Mouse (Mus musculus) CD4-positive, CD25-positive, alpha-beta regulatory T cell, adult 4 months (primary cell): ENCODE results near the gene Mr1. TPM values are rescaled to one million over a fixed set of nuclear protein-coding genes. Genes with fewer than 3 reads are reported as not detected.
A peak's percentile ranks its signal among the peaks of the same experiment; 100 is the strongest.

Experiments
- ATAC-seq: one replicate; pipeline ENCODE4 v1.8.0; 2017
- polyA plus RNA-seq, 2 experiments: library from polyadenylated mRNA; unstranded; fragments of 100-300 nt; shearing (Covaris generic); gene quantifications; one replicate each; pipeline ENCODE4 v1.2.1; 2017

Mr1 gene
- polyA plus RNA-seq, 2 experiments from 2014 or later: 17.9 to 26.0 TPM

DNA sequence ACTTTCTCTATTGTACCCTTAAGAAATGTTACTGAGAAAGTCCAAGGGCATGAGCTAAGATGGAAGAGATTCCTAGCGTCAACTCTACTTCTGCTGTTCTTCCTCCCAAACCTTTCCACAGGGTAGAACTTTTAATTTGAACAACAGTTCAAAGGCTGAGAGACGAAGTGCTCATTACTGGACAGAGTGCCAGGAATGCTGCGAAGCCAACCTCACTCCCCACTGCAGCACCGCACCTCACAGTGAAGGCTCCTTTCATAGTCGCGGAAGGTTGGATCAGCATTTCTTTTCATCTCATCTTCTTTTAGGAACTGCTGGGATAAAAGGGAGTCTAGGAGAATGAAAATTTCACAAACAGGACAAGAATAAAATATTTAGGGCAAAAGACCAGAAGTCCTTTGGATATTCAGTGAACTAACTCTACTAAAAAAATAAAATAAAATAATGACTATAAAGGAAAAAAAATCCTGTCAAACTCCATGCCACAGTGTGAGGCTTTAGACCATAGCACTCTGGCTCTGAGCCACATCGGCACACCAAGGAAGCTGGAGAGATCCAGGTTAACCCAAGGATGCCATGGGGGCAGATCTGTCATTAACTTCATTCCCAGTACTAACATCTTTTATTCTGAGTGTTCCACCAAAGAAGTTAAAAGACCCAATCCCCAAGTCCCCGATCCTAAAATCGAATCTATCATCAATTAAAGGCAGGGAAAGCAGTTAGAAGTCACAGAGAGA, 52.5 kb downstream of the Mr1 start:
- ATAC-seq: no peak

DNA sequence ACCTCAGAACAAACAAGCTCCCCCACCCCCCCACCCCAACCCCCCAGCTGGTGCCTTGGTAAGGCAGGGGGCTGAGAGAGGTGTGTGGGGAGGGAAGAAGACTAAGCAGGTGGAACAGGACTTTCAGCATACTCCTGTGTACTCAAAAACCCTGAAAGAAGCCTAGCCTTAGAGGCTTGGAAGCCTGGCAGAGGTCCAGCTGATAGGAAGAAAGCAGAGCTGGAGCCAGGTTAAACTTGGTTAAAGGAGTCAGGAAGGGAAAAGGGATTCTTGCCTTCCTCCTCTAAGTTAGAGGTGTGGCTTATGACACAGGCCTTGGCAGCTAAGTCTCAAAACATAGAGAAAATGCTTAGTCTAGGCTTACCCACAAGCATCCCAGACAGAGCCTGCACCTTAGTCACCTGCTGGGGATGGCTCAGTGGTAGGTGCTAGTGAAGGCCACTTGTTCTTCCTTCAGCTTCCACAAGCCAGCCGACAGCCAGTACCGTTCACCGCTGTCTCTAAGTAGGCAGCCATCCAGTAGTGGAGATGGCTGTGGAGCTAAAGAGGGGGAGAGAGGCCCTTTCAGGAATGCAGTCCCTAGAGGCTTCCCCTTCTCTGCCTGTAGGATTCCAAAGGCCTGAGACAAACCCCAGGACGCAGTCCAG, 53.3 kb downstream of the Mr1 start:
- no peak for ATAC-seq

DNA sequence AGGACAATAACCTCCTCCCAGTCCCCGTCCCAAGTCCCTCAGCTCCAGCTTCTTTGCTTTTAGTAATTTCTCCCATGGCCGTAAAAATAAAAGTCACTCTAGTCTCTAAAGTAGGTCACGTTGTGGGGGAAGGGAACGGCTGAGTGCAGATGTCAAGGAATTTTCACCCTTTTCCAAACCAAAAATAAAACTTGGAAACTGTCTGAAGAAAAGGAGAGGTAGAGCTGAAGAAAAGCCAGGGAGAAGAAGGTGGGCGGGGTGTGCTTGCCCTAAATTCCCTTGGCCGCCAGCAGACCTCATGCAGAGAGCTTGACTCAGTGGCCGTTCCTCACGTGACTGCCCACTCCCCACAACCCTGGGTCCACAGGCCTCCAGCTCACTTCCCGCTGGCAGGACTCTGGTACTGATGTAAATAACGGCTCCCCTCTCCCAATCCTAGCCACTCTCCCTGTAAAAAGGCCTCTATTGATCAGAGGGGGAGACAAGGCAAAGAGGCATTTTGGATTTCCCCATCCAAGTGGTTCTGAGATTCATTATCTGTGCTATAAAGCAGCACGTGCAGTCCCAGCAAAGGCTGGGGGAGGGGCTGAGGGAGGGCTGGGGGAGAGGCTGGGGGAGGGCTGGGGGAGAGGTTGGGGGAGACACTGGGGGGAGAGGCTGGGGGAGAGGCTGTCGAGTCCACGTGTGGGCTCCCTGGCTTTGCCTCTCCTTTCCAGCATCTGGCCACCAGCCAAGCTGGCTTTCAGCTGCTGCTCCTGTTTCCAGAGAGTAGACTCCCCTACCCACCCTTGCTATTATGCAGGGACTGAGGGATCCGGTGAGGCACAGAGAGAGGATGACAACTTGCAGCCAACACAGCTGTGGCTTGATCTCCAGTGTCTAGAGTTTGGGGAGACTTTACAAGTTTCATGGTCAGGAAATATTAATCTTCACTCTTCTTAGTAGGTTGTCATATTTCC, 54.5 kb downstream of the Mr1 start:
- ATAC-seq: no peak

DNA sequence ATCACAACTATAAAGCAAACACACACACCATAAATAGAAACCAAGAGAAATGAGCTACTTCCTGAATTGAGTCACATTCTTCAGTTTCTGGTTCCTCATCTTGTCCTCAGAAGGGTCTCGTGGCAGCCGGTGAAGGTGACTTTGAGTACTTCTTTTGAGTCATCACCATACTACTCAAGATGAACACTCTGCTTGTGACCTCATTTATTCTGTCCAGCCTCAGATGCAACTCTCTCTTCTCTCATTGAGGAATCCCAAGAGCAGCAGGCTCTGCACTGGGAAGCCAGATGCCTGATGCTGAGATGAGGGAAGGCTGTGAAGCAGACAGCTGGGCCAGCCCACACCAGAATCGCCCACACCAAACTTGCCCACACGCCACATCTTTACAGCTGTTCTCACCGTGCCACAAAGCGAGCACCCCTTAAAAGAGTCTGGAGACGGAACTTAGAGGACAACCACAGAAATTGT, 55.2 kb downstream of the Mr1 start:
- ATAC-seq: peak; percentile 46

DNA sequence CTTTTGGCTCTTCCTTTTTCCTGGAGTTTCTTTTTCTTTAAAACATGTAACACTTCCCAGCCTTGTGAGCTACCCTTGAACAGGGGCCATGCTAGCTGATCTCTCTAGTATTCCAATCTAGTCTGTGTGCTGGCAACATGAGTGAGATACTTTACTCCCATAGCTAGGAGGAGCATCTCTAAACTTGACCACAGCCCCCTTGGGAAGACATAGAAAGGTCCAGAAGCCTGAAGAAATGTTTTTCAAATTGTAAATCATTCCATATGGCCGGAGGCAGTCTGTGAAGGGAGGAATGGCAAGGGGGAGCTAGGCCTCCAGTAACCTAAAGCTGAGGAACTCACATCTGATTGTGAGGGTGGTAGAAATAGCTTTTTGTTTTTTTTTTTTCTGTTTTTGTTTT, 55.9 kb downstream of the Mr1 start:
- no peak for ATAC-seq

DNA sequence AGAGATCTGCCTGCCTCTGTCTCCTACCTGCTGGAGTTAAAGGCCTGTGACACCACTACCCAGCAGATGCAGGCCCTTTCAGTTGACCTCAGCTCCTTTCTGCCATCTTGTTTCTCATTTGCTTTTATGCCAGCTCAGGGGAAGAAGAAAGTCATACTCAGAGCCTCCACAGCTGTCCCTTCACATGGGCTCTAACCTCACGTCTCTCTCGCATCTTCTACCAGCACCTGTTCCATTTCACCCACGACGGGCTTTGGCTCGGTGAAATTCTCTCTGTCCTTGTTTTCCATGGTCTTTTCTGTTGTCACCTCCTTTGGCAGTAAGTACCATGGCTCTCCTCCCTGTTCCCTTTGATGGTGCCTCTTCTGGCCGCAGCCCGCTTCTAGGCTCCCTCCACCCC, 56.3 kb downstream of the Mr1 start:
- no peak for ATAC-seq

DNA sequence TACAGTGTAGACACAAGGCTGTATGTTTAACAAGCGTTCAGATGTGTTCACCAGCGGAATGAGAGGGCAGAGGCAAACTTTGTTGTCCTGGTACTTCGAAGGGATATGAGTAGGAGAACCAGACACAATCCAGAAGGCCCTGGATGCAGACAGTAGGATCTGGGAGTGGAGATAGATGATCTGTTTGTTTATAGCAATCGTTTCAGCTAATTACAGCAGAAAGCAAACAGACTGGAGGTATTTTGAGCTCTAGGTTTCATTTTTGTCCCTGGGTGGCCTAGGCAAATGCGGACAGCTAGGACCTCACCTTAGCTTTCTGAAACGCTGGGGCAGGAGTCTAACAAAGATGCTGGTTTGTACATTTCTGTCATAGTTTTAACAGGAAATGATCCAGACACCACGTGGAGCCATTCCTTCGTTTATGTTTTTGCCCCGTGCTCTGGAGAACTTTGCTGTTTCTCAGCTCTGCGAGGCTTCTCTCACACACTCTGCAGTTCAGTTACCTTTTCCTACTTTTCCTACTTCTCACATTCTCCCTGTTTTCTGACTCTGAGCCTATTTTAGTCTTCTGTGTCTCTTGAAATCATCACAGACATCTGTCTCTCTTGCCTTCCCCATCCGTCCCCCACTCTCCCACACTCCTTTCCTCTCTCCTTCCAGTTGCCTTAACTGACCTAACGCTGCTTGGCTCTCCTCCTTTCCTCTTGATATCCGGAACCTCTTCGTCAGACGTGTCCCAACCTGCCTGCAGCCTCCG, 57.6 kb downstream of the Mr1 start:
- ATAC-seq: peak; percentile 20

DNA sequence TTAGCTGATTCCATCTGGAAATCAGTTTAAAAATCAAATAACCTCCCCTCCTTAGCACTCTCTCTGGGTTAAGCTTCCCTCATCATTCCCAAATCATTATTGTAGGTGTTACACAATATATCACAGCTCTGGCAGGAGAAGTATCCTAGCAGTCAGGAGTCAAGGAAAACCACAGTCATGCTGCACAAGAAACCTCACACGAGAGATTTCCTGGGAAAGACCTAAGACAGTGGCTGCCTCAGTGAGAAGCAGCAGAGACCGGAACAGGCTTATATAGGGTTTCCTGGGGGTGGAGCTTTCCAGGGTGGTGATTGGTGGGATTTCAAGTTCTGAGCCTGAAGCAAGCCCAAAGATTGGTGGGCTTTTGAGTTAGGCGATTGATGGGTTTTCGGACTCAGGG, 58.6 kb downstream of the Mr1 start:
- no peak for ATAC-seq

DNA sequence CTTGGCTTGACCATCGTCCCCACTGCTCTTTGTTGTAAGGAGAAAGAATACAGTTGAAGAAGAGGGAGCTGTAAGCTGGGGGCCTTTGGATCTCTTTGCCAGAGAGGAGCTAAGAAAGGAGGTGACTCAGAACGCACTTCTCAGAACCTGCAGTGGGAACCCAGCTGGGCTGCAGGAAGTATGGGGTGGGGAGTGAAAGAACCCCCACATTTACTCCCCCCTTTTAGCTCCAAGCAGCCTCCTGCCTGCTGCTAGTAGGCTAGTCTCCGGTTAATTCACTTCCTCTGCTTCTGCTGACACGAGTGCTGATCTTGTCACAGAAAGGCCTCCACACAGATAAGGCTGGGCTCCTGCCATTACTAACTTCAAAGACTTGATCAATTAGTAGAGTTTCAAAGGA, 59.7 kb downstream of the Mr1 start:
- ATAC-seq: peak; percentile 60

DNA sequence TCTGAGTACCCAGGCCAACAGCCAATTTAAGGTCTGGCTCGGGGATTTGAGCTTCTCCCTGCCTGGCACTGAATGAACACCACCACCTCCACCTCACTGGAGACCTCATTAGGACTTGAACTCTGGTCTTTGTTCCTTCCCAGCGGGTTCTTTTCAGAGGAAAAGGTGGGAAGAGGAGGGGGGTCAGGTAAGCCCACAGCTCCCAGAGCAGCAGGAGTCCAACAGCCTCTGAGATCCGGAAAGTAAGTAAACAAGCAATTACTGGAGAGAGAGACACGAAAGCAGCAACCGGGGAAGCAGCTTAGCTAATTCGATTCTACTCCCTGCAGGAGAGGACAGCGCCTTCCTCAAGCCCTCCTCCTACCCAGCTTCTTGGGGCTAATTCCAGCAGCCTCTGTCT, 60.2 kb downstream of the Mr1 start:
- ATAC-seq: no peak

DNA sequence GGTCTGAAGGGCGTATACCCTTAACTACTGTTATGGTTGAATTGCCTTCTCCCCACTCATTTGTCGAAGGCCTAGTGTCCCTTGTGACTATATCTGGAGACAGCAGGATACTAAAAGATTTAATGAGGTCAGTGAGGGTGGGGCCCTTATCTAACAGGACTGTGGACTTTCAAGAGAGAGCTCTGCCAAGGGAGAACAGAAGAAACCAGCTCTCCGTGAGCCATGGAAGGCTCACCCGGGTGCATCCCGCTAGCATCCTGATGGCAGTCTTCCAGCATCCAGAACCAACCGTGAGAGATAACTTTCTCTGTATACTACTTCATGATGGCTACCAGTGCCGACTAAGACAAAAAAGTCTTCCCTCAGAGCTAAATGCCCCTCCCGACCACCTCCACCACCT, 61.8 kb downstream of the Mr1 start:
- ATAC-seq: no peak

DNA sequence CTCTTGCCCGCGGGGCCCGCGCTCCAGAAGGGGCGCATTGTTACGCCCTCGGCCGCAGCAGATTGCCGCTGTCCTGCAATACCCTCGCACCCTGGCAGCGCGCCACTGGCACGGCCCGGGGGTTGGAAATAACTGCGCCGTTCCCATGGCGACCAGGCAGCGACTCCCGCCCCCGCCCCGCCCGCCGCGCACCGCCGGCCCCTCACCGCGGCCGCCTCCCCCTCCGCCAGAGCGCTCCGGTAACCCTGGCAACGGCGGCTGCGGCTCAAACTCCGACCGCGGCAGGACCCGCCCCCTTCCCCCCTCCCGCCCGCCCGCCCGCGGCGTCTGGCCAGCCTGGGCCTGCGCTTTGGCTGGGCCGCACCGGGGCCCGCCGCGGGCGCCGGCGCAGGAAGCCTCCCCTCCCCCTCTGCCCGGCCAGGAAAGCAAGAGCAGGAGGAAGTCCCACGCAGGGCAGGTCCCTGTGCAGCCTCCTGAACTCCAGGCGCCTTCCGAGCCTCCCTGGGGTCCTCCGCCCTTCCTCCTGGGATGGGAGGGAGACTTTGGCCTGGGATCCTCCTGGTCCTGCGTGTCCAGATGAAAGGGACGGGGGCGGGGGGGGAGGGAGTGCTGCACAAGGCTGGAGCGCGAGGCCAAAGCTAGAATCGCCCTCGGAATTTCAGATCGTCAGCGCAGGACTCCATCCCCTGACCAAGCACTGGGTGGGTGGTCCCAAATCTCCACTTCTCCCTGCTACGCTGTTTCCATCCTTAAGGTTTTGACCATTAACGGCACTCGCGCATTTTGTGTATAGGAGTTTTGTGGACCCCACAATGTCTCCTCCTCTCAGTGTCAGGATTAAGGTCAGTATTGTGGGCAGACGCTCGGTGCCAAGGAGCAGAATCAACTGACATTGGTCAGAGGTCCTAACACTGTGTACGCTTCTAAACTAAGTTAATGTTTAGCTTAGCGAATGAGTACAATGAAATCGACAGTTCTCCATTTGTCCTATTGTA, 63.0 kb downstream of the Mr1 start:
- peak; percentile 74 for ATAC-seq

DNA sequence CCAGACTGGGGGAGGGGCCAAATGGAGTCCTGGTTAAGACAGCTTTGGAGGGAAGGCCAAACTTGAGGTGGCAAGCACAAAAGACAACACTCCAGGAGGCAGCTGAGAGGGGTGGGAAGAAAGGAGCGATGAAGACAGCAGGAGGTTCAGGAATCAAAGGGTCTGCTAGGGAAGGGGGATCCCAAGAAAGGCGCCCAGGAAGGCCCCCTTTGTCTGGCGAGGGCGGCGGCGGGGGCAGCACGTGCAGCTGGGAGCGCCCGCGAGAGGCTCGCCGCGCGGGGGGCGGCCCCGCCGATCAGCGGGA, 63.7 kb downstream of the Mr1 start:
- peak; percentile 11 for ATAC-seq

DNA sequence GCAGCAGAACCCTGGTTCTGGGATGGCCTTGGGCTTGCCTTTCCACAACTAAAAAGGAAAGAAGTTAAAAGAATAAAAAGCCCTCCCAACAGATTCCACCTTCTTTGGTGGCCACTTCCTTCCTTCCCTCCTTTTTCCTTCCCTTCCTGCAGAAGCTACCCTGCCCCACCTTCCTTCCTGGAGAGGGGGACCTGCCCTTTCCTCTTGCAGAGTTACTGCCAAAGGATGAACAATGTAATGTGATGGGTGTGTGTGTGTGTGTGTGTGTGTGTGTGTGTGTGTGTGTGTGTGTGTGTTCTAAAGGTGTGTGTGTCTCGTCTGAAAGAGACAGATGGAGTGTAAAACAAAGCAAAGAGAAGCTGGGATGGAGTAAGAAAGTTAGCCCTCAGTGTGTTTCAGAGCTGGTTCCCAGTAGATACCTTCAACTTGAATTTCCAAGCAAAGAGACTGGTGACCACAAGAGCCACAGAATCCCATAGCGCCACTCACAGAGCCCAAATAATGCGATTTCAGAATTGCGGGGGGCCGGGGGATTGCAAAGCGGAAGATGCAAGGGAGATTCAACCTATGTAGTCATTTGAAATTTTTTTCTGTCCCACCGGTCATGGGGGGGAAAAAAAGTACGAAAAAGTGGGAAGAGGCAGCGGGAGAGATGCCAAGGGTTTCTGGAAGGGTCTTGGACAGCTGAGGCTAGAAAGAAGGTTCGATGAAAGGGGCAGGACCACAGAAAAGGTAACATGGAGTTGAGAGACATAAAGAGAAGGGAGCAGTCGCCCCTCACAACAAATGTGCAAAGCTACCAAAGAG, 64.3 kb downstream of the Mr1 start:
- no peak for ATAC-seq

DNA sequence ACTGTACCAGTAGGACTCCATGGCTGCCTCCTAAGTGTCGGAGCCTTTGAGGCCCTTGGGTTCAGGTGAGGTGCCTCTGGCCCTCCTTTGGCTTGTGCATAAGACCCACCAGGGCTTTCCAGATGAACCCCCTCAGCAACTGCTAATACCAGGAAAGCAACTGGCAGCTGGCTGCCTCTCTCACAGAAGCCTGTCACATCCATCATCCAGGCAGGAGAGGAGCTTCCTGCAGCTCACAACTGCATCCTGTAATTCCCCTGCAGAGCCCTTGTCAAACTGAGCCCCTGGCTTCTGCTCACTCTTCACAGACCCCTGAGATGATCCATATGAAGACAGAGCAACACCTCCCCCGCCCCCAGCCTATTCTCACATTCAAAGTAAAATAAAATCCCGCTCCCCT, 68.9 kb downstream of the Mr1 start:
- ATAC-seq: no peak

Other genes with a start within 250 kb of the Mr1 start
- gene Ier5, start 47.2 kb downstream of the Mr1 start, polyA plus RNA-seq: 10 to 100 TPM in 1 of 2 experiments, 1 to 10 TPM in 1; 4.9 to 12.6 TPM
- gene Stx6, start 11.9 kb upstream of the Mr1 start, polyA plus RNA-seq: 10 to 100 TPM; 50.0 to 58.4 TPM
- under 1 TPM; 0.29 to 0.32 TPM for gene BC034090, start 97.6 kb upstream of the Mr1 start, polyA plus RNA-seq